Mouse (Mus musculus) cerebellum, postnatal 36 days (tissue): ENCODE results near the gene Fam53b.

Source experiments
- DNase-seq, 2 experiments: peaks; one replicate each; pipeline ENCODE4 v3.0.0; 2021 to 2022; ENCODE audit warnings: mixed read lengths in 2 of 2

The Fam53b gene

DNA sequence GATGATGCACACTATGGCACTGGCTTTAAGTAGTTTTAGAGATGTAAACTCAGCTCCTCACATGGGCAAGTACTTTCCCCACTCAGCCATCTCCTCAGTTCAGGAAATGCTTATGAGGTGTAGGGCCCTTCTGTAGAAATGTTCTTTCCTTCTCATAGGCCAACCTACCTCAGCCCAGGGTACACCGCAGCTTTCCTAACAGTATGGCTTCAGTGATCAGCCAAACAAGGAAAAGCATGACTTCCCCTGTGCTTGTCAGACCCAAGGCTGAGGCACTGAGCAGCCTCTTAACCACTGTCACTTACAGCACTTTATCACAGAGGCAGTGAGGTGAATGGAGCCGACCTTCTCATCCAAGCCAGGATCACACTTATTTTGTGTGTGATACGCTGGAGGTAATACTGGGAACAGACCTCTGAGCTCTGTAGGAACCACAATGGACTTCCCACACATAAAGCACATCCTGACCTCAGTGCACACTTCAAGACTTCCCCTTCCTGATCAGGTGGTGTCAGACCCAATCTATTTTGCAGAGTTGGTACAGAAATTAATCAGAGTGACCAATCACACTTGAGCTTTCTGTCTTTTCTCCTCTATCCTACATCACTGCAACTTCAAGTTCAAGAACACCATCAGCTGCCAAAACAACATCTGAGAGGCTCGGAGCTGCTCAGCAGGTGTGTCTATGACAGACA, 26.0 kb downstream of the Fam53b start:
- DNase-seq = no peak

DNA sequence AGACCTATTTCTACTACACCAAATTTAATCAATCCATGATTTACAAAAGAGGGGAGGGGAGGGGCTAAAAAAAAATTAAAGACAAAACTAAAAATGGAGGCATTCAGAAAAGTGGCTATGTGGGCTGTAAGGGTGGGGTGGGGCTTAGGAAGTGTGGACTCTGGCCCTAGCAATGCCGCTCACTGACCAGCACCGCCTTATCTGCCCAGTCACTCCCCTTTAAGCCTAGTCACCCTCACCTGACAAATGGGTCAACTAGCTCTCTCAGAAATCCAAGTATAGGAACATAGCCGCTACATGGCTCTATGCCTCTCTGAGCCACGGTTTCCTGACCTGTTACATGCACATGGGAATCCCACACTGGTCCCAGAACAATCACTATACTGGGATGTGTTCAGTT, 26.7 kb downstream of the Fam53b start:
- DNase-seq = no peak

DNA sequence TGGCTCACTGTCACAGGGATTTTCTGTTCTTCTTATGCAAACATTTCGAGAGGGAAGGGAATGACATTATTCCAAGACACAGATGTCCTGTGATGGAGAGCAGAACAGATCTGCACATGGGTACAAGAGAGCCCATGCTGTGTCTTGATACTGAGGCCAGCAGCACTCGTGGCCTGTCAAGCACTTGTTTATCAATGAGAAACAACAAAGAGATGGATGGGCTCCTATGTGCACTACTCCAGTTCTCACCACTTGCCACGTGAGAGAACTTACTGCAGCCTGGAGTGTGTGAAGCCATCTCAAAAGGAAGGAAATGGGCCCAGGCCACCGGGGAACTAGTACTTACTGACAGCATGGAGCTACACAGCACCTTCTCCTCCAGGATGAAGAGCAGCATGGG, 27.2 kb downstream of the Fam53b start:
- no peak for DNase-seq

DNA sequence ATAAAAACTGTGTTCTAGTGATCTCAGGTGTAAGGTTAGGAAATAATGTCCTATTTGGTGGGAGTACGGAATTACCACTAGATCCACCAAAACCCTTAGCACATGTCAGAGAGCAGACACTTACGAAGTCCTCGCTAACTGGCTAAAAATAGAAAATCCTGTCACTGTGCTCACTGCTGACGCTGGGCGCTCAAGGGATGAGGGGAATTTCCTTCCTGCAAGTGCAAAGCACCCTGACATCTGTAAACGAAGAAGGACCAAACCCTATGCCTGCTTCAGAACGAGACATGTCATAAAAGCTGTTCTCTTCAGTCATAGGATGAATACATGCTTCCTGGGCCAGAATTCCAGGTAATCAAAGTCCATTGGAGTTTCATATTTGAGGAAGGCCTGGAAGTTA, 27.7 kb downstream of the Fam53b start:
- no peak for DNase-seq

DNA sequence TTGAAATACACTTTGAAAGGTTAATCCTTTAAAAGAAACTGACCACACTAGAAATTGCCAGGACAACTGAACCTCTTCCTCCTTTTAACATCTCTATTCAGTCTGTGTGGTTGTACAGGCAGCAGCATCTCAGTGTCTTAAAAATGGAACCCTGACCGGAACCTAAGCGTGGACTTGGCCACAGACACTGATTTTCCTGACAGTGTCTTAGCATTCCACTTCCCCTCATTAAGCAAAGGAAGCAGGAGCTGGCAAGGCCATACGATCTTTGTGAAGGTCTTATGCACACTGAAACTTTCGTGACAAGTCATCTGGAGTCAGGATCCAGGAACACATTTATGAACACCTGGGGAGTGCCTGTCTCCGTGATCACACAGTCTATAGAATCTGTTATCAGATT, 29.6 kb downstream of the Fam53b start:
- DNase-seq = no peak

DNA sequence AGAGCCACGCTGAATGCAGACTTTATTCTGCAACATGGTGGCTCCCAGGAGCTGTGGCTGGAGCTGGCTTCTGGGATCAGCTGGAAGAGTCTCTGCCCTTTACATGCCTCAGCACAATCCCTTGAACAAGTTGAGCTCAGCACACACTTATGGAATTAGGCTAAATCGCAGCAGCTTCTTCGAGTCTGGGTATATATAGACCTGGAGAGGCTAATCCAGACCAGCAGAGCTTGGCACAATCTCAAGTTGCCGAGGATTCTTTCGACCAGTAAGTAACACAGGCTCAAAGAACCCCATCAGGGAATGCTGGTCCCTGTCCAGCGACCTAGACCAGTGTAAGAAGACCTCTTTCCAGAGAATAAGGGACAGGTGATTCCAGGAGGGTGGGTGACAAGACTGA, 31.8 kb downstream of the Fam53b start:
- peak; percentile 49 to 69 for DNase-seq

DNA sequence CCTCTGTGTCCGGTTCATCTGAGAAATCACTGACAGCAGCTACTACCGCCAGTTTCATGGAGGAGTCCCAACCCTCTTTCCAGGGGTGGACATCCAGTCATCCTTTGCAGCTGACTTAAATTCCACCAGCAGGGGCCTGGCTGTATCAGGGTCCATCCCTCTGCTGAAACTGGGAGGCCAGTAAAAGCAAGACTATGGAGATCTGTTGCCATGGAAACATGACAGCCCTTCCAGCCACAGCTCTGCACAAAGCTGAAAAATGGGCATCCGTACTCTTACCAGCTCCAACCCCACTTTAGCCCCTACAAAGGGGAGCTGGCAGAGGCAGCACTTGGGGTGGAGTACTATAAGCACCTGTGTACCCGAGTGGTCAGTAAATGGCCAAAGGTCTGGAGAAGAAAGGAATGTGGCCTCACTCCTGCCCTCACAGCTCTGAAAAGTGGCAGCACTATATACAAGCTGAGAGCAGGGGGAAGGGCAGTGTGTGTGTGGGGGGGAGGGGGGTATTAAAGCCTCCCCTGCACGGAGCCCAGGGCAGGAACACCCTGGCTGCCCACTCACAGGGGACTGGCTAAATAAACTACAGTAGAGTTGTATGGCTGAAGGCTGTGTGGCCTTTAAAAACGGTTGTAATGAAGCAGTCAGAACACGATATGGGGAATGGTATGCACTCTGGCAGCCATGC, 32.4 kb downstream of the Fam53b start:
- no peak for DNase-seq

DNA sequence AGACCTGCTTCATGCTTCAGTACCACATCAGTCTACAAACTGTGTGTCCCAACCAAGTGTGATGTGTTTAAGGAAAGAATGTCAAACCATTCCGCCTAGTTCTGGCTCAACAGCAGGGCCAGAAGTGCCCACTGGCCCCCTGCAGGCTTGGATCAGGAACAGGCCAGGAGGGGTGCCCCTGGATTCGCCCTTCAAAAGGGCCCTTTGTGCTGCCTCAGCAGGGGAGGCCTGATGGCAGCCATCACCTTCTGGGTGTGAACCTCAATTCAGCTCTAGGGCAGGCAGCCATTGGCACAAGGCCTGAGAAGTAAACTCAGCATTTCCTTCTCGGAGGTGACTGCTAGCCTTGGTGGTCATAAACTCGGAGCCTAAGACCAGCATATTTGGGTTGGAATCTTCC, 33.1 kb downstream of the Fam53b start:
- peak in 1 of 2 experiments; percentile 46 for DNase-seq

DNA sequence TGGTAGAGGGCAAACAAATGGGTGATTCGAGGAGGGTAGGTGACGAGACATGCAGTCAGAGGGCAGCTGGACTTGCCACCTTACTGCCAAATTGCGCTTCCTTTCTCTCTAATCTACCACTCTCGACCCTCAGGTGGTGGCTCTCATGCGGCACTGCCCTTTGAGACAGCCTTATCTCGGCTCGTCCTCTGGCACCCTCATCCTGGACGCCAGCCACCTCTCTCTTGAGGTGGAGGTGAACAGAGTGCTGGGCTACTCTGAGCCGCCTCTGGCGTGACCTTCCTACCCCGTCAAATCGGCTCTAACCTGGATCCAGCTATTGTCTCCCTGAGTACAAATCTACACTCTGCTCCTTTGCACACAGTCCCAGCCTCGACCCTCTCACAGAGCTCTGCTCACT, 35.1 kb downstream of the Fam53b start:
- no peak for DNase-seq

DNA sequence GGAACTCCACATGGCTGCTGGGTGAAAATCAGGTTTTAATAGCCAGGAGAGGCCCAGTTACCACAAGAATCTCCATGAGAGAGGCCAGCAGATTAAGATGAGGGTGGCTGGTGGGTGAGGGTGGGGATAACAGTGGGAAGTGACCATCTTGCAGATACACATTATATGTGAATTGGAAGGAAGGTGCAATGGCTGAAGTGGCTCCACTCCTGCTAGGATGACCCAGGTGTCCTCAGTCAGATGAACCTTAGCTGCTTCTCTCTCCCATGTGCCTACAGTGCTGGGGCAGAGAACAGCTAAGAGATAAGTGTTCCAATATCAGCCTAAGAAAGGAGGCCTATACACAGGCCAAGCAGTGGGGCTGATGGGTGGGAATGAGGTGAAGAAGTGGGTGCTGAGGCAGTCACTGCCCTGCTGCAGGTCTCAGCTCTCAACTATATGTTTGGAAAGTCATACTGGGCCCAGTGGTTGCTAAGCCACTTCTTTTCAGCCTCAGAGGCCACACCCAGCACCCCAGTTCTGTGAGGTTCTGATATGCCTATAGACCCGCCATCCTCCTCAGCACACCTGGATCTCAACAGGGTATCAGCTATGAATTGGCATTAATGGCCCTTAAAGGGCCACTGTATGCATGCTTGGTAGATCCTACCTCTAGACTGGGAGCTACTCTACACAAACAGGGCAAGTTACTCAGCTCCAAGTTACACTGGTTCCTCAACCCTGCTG, 35.8 kb downstream of the Fam53b start:
- no peak for DNase-seq

DNA sequence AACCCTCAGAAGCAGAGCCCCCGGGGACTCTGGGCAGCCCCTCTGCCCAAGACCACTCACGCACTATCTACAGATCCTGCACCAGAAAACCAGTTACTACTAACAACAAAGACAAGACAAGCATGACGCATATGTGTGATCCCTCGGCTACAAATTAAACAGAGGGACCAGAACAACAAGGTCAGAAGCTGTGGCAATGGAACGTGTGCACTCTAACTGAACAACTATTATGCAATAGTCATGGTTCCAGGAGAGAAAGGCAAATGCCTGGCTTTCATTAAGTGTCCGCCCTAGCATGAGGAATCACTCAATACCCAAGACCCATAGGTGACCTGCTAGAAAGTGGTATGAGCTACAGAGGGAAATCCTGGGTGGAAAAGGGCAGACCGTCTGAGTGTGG, 36.6 kb downstream of the Fam53b start:
- no peak for DNase-seq

DNA sequence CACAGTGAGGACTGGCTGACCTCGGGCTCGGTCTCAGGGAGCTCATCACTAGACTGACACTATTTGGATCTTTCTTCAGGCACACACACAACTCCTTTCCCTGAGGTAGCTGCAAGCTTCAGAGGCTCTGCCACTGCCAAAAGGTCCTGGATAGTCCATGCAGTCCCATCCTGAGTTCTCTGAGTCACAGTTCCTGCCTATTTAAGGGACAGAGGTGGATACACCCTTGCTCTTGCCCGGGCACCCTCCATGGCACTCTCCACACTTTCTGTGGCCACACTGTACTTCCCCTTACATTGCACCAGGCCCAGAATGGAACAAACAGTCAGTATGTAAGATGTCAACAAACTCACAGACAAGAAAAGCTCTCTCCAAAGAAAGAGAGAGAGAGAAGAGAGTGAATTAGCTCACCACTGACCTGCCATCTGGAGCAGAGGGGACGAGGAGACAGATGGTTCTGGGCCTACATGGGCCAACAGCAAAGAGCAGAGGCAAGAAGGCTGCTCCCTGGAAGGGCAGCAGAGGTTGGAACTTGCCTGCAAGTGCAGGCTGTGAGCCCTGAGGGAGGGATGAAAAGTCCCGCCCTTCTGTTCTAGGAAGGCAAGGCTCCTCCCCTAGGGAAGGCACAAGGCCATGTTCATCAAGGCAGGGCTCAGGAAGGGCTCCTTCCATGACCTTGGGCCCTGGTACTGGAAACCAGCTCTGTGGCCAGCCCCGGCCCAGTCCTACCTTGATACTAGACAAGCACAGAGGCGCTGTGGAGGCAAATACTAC, 37.2 kb downstream of the Fam53b start:
- DNase-seq = no peak

DNA sequence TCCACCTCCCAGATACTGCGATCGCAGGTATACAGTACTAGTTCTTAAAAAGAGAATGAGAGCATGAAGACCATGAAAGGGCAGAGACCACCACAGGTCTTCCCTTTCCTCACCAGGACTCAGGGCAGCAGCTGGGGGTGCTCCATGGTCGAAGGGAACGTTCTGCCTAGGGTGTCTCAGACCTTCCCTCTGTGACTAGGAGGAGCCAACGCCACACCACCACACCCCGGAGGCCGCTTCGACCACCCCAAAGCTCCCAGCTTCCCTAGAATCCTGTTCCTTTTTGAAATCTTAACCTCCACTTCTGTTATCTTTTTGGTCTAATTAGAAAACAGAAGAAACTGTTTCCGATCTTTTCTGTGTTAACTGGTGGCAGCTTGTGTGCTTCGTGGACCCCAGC, 37.8 kb downstream of the Fam53b start:
- no peak for DNase-seq

DNA sequence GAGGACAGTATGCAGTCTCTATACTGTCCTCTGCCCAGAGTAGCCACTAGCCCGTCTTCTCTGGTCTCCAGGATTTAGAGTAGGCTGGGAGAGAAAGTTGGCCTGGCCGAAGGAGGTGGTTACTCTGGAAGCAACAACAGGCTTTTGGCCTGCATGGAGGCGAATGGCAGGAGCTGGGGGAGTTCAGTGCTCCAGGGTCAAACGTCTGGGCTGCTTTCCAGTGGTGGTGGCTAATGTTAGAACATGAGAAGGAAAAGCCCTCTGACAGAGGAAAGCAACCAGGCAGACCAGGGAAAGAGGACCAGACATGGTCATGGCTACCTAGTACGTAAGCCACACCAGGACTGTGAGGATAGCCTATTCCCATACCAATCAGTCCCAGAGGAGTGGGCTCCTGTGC, 38.4 kb downstream of the Fam53b start:
- no peak for DNase-seq

DNA sequence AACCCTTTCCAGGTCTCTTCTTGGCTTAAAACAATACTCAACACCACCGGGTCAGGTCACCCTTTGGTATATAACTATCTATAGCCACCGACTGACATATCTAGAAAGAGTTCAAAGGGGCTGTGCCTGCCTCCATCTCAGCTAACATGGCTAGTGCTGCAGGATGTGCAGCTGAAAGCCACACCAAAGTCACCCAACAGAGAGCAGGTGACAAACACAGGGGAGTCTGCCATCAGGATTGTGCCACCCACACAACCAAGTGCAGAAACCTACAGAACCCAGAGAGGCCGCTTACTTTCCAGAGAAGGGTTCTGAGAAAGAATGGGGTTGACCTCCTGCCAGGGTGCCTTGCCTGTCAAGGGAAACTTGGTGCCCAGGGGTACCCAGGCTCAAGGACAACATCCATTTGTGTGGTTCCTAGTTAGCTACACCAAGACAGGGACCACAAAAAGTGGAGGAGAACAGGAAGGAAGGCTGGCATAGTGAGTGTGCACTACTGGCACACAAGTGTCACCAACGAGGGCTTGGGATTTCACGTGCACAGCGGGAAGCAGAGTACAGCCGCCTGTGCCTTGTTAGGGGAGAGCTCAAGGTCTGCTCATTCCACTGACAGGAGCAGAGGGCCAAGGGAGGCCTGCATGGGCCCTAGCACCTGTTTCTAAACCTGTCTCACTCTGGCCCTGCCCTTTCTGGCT, 40.5 kb downstream of the Fam53b start:
- no peak for DNase-seq

DNA sequence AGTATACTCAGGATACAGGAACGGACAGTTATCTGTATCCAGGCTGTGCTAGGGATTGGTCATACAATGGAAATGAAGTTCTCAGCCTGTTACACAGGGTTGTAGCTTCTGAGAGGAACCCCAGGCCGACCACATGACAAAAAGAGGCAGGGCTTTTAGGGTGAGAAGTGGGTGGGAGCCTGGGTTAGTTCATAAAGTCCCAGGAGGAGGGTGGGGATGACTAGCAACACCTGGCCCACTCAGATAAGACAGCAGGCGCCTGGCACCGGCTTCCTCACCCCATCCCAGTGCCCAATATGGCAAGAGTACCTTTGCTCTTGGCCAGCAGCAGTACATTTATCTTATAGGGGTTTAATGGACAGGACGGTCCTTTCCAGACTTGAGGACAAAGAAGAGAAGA, 41.2 kb downstream of the Fam53b start:
- DNase-seq = no peak

DNA sequence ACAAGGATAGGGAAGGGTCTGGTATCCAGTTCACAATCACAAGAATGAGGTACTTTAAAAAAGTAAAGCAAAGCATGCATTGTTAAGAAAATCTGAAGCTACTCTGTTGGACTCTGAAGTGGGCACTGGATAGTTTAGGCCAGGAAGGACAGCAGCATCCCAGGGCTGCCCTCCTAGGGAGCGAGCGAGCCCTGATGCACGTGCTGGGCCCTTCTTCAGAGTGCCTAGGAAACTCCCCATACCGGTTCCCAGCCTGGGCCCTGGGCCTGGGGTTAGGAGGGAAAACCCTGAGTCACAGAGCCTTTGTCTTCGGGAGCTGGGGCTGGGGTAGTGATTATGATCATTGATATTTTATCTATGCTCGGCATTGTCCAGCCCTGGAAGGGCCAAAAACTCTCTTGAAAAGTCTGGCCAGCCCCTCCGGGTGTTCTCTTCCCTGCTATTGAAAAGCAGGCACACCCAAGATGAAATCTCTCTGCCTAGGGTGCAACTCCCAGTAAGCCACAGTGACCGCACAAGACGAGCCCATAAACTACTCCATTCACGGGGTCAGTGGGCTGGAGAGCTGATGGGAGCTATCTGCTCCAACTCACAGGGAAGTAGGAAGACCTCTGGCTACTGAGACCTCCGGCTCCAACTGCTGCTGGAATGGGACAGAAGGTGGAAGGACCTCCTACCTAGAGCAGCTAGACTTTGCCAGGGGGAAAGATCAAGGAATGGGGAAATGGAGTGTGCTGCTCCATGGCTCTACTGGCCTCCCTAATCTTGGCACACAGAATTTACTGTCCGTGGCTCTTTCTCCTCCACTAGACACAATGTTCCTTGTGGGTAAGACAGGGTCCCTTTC, 45.0 kb downstream of the Fam53b start:
- DNase-seq = no peak

DNA sequence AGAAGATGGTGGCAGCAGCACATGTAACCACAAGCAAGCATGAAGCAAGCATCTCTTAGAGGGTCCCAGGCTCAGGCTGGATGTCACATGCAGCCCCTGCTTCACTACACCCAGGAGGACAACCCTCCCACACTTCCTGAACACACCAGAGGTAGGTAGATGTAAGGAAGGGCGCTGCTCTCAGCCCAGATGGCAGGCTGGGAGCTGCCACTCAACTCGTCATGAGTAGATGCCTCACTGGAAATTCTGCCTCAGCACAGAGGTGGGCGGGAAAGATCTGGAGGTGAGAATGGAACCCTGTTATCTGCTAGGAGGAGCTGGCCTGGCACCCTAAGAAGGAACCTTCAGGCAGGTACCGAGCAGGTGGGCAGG, 45.7 kb downstream of the Fam53b start:
- DNase-seq = no peak

DNA sequence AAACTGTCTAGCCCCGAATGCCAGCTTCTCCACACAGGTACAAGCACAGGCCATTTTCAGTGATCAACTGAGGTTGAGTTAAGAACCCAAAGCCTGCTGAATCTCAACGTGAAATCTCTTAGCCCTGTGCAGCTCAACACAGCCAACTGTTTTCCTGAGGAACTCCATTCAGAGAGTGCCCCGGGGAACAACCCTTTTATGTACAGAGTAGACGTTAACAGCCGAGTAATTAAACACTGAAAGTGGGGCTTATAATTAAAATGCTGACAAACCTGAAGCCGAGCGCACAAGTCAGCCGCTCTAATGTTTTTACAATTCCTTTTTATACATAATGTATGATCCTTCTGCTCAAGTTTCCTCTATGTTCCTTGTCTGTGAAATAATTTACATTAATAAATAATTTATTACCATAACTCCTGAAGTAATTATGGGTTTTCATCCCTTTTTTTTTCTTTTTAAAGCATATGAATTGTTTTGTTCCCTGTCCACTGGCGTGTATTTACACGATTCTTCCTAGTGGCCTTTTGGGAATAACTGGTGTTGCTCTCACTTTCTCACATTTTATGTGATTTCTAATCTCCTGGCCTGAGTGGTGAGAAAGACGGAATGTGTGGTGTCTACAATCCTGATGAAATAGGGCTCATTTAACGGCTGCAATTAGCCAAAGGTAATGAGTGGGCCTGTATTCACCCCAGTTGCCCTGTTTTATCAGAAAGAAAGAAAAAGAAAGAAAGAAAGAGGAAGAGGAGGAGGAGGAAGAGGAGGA, 46.3 kb downstream of the Fam53b start:
- DNase-seq = no peak

DNA sequence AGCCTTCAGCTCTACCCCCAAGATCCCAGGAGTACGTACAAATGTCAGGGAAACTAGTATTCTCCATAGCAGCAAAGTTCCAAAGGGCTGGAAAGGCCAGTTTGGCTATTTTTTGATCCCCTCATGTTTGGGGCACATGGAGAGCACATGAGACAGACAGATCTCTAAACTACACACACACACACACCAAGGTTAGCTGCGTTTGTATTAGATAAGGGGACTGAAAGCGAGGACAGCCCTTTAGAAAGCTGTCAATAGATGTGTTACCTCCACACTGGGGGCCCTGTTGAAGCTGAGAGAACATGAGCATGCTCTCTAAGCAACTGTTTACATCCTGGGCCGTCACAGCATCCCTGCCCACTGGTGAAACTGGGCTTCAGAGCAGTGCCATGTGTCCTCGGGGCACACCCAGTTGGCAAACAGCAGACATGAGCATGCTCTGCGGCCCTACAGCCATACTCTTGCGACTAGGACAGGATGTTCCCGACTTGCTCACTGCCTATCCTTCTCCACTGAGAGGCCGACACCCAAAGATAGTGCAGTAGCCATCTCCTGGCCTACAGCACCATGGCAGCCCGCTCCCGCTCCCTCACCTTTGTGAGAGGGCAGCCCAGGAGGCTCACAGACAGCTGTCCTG, 47.3 kb downstream of the Fam53b start:
- no peak for DNase-seq
